Mouse (Mus musculus) left cerebral cortex, postnatal 36 days (tissue): ENCODE data around the gene Gm9837. TPM values are rescaled to one million over a fixed set of nuclear protein-coding genes. Genes with fewer than 3 reads are reported as not detected.

Experiments
- DNase-seq, 2 experiments: peaks; one replicate each; pipeline ENCODE4 v3.0.0; 2021 to 2022; ENCODE audit warnings: low spot score in 2 of 2, mixed read lengths in 1 of 2
- intact Hi-C: fragments of 180-260 bp; cut with DNase I; formaldehyde crosslinking; loops from one replicate; pipeline ENCODE4 v1.15.1; 2025
- total RNA-seq, 2 experiments: library from RNA; stranded (reverse); gene quantifications; 2 replicates each; pipeline ENCODE4 v1.2.3; 2021

Gene Gm9837
- total RNA-seq, 2 experiments from 2014 or later: not detected

DNA sequence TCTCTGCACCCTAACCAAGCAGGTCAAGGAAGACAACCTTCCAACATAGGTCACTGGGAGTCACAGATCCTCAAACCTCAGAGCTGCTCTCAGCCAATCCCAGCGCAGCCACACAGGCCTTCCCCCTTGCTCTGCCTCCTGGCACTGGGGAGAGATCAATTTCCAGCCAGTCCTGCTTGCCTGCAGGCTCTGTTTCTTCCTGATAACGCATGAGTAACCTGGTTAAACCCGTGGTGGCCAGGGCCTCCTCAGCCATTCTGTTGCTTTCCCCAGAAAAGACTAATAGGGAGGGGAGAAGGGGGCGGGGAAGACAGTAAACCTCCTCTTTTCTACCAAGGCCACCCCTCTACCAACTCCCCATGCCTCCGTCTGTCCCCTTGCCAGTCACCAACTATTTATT lies 8.6 kb downstream of the Gm9837 start:
- intact Hi-C loops: no loop called here
- DNase-seq: no peak

DNA sequence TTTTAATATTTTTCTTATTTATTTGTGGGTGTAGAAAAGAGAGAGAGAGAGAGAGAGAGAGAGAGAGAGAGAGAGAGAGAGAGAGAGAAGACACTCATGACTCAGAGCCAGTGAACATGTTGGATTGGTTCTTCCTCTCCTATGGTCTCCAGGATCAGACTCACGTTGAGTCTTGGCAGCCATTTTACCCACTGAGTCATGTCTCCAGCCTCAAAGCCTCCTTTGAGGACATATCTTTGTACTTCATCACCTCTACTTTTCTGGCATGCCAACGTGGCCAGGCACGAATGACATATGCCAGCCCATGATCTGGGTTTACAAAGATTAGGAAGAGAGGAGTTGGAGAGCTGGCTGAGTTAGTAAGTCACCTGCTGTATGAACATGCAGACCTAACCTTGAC lies 10.1 kb downstream of the Gm9837 start:
- DNase-seq: no peak
- intact Hi-C loops: no loop called here

DNA sequence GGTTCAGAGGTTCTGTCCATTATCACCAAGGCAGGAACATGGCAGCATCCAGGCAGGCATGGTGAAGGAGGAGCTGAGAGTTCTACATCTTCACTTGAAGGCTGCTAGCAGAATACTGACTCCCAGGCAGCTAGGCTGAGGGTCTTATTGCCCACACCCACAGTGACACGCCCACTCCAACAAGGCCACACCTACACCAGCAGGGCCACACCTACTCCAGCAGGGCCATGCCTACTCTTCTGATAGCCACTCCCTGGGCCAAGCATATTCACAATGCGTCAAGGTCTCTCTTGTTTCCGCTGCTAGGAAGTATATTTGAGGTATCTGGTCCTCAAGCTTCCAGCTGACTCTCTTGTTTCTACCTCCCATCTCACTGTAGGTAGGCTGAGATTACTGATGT lies 11.3 kb downstream of the Gm9837 start:
- no peak for DNase-seq
- intact Hi-C loops: no loop called here

DNA sequence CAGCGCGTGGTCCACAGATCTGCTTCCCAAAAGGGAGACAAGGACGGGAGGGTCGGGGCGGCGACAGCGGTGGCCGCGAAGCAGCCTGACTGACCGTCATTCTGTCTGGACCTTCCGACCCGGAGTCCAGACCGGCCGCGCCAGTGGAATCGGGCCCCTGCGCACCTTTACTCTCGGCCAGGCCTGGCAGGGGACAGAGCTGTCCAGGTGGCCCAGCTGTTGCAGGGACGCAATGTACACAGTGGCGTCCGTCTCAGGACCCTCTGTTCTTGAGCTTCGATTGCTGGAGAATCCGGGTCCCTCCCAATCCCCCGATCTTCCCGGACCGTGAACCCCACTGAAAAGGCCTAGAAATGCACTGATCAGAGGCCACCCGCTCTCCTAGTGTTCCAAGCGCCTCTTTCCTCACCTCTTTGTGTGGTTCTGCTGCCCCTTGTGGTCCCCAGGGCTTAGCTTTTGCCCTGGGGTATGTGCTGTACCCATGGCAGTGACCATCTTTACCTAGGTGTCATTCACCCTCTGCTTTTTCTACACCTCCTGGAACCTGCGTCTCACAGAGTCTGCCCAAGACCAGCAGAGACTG lies 12.8 kb downstream of the Gm9837 start:
- no peak for DNase-seq
- intact Hi-C loops: no loop called here

DNA sequence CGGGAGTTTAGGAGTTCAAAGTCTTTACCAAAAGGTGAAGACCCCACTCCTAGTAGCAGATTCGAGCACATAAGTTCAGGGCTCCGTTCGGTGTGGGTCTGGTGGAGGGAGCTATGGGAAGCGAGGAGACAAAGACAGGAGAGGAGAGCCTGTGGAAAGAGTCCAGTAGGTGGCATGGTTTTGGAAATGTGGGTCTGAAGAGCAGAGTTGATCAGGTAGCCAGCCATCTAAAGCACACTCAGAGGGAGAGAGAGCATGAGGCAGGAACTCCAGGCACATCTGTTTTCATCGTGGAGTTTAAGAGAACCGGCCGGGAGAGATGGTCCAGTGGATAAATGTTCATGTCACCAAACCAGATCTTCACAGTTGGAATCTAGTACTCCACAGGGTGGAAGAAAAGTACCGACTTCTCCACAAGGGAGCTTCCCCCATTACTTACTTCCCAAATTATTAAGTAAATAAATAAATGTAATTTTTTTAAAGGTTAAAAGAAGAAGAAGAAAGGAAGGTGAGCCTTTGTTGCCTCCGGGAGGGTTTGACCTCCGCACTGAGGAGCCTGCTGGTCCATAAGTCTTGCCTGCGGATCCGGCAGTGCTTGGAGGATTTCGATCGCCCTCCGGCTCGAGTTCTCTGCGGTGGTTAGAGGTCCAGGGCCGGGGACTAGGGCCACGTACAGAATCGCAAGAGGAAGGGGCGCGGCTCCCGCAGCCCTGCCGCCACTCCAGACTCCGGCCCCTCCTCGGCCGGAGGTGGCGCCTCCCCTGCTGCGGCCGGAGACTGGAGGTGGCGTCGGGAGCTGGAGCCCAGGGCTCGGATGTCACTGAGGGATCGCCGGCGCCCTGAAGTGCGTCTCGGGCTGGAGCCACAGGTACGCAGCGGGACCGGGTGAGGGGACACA lies 13.6 kb downstream of the Gm9837 start, which contains the start of the genes Gm10447 and Shroom1:
Gene Gm10447 (minus strand): TSS at position 637 of the 898 bp plus-strand sequence.
Gene Shroom1 (plus strand): TSS at position 732 of the 898 bp plus-strand sequence.
- intact Hi-C loops: no loop called here
- no peak for DNase-seq

DNA sequence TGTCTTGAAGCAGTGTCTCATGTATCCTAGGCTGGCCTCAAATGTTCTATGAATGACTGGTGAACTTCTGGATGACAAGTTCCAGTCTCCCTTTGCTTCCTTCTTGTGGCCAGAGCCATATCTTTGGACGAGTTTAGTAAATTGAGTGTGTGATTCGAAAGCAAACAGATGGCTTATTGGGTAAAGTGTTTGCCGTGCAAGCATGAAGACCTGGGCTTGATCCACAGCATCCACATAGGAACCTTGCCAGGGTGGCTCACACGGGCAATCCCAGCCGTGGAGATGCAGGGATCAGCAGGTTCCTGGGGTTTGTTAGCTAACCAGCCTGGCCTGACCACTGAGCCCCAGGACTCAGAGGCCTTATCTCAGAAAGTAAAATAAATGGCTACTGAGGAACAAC lies 17.2 kb downstream of the Gm9837 start:
- no peak for DNase-seq
- intact Hi-C loops: no loop called here

- DNase-seq: no peak
- intact Hi-C loops: no loop called here
Measured at GRCm38 (mm10) chr11:53452396-53452795, 17.9 kb downstream of the Gm9837 start.

DNA sequence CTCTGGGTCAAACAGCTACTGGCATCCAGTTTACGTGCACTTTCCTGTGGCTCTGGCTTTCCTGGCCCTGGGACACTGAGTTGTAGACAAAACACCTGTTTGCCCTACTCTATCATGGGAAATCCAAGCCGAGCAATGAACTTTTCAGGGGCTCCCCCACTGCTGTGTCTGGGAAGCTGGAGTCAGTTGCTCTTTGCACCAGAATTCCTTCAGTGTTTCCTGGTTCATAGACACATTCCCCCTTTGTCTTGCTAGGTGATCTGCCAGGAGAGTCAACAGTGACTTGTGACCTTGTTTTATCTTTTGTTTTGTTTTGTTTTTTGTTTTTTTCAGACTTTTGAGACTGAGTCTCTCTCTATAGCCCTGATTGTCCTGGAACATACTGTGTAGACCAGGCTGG lies 18.9 kb downstream of the Gm9837 start:
- no peak for DNase-seq
- intact Hi-C loops: no loop called here

GRCm38 (mm10) chr11:53450070-53450705 lies 20.1 kb downstream of the Gm9837 start:
- intact Hi-C loops: no loop called here
- DNase-seq: no peak

DNA sequence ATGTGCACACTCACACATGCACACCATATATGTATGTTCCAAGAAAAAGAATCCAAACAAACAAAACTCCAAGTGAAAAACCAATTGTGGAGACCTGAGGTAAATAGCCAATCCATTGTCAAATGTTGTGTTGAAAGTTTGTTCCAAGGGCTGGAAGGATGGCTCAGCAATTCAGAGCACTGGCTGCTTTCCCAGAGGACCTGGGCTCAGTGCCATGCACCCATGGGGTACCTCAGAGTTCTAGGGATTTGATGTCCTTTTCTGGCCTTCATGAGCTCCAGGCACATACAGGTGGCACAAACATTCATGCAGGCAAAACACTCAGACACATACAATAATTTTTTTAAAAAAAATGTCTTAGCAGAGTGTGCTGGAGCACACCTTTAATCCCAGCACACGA lies 21.8 kb downstream of the Gm9837 start:
- no peak for DNase-seq
- intact Hi-C loops: no loop called here

DNA sequence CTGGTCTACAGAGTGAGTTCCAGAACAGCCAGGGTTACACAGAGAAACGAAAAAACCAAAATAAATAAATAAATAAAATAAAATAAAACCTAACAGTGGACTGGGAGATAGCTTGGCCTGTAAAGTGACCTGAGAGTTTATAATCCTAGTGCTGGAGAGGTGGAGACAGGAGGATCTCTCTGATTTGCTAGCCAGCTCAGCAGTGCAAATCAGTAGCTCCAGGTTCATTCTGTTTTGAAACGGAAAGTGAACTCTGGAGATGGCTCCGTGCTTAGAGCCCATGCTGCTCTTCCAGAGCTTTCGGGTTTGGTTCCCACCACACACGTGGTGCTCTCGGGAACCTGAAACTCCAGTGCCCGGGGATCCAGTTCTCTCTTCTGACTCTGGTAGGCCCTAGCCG lies 22.3 kb downstream of the Gm9837 start:
- no peak for DNase-seq
- intact Hi-C loops: no loop called here

DNA sequence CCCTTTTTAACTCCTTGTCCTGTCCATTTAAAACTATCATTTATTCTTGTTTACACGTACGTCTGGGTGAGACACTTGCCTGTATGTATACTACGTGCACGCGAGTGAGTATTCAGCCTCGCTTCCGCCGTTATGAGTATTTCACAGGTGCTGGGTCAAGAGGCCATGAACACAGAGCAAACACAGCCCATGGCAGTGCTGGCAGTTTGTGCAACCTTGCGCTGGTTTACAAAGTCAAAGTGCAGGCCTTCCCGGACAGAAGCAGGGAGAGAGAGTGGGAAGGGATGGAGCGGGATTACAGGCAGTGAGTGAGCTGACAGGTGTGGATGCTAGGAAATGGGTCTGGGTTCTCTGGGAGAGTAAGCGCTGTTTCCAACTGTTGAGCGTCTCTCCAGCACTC lies 24.1 kb downstream of the Gm9837 start:
- DNase-seq: no peak
- intact Hi-C loops: no loop called here

DNA sequence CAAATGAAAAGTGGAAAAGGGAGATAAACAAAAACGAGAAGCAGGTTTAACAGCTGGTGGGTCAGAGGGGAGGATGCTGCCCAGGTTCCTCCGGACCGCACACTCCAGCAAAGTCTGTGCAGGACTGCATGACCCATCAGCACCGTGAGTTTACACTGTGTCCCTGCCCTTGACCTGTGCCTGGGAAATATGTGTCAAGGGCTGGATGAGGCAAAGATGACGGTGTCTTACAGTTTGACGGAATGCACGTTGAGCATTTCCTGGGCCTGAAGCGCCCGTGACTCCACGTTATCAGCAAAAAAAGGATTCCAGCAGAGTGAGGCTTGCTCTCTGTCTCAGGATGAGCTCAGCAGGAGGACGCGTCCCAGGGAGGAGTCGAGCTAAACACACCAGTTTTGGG lies 24.7 kb downstream of the Gm9837 start:
- DNase-seq: no peak
- intact Hi-C loops: no loop called here

DNA sequence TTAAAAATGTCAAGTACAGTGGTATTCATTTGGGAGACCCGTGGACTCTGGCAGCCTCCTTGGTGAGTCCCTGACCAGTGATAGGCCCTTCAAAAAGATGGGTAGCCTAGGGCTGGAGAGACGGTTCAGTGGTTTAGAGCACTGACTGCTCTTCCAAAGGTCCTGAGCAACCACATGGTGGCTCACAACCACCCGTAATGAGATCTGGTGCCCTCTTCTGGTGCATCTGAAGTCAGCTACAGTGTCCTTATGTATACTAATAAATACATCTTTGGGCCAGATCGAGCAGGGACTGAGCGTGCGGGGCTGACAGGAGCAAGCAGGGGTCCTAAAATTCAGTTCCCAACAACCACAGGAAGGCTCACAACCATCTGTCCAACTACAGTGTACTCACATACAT lies 26.4 kb downstream of the Gm9837 start:
- intact Hi-C loops: no loop called here
- no peak for DNase-seq

GRCm38 (mm10) chr11:53441921-53442320 lies 28.4 kb downstream of the Gm9837 start:
- no peak for DNase-seq
- intact Hi-C loops: no loop called here

DNA sequence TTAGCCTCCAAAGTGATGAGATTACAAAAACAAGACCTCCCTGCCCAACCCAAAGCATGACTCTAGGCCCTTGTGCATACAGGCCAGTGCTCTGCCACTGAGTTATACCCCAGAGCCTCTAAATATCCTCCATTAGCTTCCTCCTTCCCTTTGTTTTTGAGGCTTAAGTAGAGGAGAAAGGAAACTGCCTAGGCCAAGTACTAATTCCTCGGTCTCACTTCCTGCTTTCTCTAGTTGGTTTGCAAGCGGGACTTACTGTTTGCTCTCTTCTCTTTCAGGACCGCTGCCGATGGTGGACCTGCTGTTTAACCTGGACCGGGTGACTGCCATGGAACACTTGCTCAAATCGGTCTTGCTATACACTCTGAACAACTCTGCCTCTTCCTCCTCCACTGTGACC lies 33.9 kb downstream of the Gm9837 start:
- intact Hi-C loops: no loop called here
- DNase-seq: no peak

DNA sequence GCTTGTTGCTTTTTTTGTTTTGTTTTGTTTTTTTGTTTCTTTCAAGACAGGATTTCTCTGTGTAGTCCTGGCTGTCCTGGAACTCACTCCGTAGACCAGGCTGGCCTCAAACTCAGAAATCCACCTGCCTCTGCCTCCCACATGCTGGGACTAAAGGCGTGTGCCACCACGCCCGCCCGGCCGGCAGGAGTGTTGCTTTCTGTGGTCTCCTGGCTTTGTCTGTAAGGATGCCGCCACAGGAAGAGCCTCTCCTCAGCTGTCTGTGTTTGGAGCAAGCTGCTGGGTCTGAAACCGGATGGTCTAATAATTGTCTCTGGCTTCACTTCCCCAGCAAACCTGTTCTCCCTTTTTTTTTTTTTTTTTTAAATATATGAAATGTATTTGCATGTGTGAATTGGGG lies 34.8 kb downstream of the Gm9837 start:
- no peak for DNase-seq
- intact Hi-C loops: no loop called here

DNA sequence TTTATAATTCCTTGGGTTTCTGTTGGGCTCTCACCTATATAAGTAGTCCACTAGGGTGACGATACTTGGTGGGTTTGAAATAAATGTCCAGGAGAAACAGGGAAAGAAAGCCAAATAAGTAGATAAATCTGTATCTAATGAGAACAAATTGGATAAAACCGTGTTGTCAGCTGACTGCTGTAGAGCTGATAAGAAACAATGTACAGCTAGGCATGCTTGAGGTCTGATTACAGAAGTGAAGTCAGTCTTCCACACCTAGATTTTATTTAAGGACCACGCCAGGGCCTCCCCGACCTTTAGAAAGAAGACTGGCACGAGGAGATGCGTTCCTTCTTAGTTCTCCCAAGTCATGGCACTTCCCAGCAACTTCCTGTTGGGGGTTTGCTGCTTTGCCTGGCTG lies 37.2 kb downstream of the Gm9837 start:
- intact Hi-C loops: no loop called here
- no peak for DNase-seq

- intact Hi-C loops: no loop called here
- DNase-seq: no peak
Measured at GRCm38 (mm10) chr11:53431347-53432056, 38.8 kb downstream of the Gm9837 start.

GRCm38 (mm10) chr11:53430670-53431346 lies 39.5 kb downstream of the Gm9837 start, which contains the start of the genes Uqcrq and Gdf9:
Gene Uqcrq, minus strand, starts transcription at chr11:53430831.
Gene Gdf9, plus strand, starts transcription at chr11:53431023.
- intact Hi-C loops: no loop called here
- peak; percentile 98 to 99 for DNase-seq
